Mouse (Mus musculus): ENCODE data around the gene Ufd1.

Ufd1 gene

GRCm38 (mm10) chr16:18811468-18812384 is at the start of gene Ufd1, which contains the start of gene Cdc45:
Gene Ufd1, plus strand, starts transcription at chr16:18811779.
Gene Cdc45, minus strand, starts transcription at chr16:18811987.
- DNase-seq = peak; percentile 90

- DNase-seq = no peak
Measured at GRCm38 (mm10) chr16:18762960-18763359, 48.6 kb upstream of the Ufd1 start.

GRCm38 (mm10) chr16:18766390-18766789 is 45.2 kb upstream of the Ufd1 start:
- DNase-seq = no peak

- DNase-seq = no peak
Measured at GRCm38 (mm10) chr16:18769501-18769900, 42.1 kb upstream of the Ufd1 start.

GRCm38 (mm10) chr16:18773936-18774335 is 37.6 kb upstream of the Ufd1 start:
- DNase-seq = no peak

- DNase-seq = peak; percentile 68
Measured at GRCm38 (mm10) chr16:18775621-18776555, 35.7 kb upstream of the Ufd1 start.

GRCm38 (mm10) chr16:18776556-18777100 is 35.0 kb upstream of the Ufd1 start, which contains the start of gene Cldn5:
Gene Cldn5, plus strand, starts transcription at chr16:18776847.
- peak; percentile 82 for DNase-seq

- peak; percentile 22 for DNase-seq
Measured at GRCm38 (mm10) chr16:18777101-18778080, 34.2 kb upstream of the Ufd1 start.

- no peak for DNase-seq
Measured at GRCm38 (mm10) chr16:18778461-18778860, 33.1 kb upstream of the Ufd1 start.

- DNase-seq = no peak
Measured at GRCm38 (mm10) chr16:18781810-18782209, 29.8 kb upstream of the Ufd1 start.

- no peak for DNase-seq
Measured at GRCm38 (mm10) chr16:18785025-18785424, 26.6 kb upstream of the Ufd1 start.

GRCm38 (mm10) chr16:18785485-18785884 is 26.1 kb upstream of the Ufd1 start:
- no peak for DNase-seq

- no peak for DNase-seq
Measured at GRCm38 (mm10) chr16:18786652-18787051, 24.9 kb upstream of the Ufd1 start.

GRCm38 (mm10) chr16:18788627-18789406 is 22.8 kb upstream of the Ufd1 start:
- DNase-seq = no peak

GRCm38 (mm10) chr16:18795223-18795899 is 16.2 kb upstream of the Ufd1 start:
- DNase-seq = no peak

- no peak for DNase-seq
Measured at GRCm38 (mm10) chr16:18796645-18797044, 14.9 kb upstream of the Ufd1 start.

GRCm38 (mm10) chr16:18798151-18798550 is 13.4 kb upstream of the Ufd1 start:
- no peak for DNase-seq

GRCm38 (mm10) chr16:18798841-18799240 is 12.7 kb upstream of the Ufd1 start:
- peak; percentile 65 for DNase-seq

- no peak for DNase-seq
Measured at GRCm38 (mm10) chr16:18805746-18806145, 5.8 kb upstream of the Ufd1 start.

GRCm38 (mm10) chr16:18809001-18809400 is 2.6 kb upstream of the Ufd1 start:
- no peak for DNase-seq
